Mouse (Mus musculus): ENCODE measurements around the gene Glud1. TPM values are rescaled to one million over a fixed set of nuclear protein-coding genes. Genes with fewer than 3 reads are reported as not detected.

Gene Glud1
- polyA plus RNA-seq, 1 experiment = 136 TPM

- TF ChIP-seq USF1 (IDR thresholded peaks at IDR 0.05; ENCODE audit: low read depth) (no peak), MYOD1 (IDR thresholded peaks at IDR 0.05; ENCODE audit: control insufficient read depth, insufficient read length, low read depth) (no peak), CTCF (IDR thresholded peaks at IDR 0.05; ENCODE audit: control insufficient read depth, insufficient read depth, insufficient read length) (no peak), MYOG (IDR thresholded peaks at IDR 0.05; ENCODE audit: control insufficient read depth, extremely low read depth, insufficient read length) (no peak), FOSL1 (IDR thresholded peaks at IDR 0.05; ENCODE audit: insufficient read depth, low read length, poor library complexity, severe bottlenecking) (no peak), CEBPB (IDR thresholded peaks at IDR 0.05; ENCODE audit: low read depth) (no peak), MAX (IDR thresholded peaks at IDR 0.05) (no peak)
- peaks cover 87% of the 10 kb centered on the region for H3K79me2 ChIP-seq (ENCODE audit: control insufficient read depth, insufficient read depth)
- no peak overlapping the region for H3ac ChIP-seq (ENCODE audit: control insufficient read depth, insufficient read length, low read depth)
- no peaks in the 10 kb centered on the region for H3K27me3 ChIP-seq (ENCODE audit: control insufficient read depth, insufficient read depth, insufficient read length)
- H3K4me3 ChIP-seq (ENCODE audit: insufficient read depth, poor library complexity, severe bottlenecking) = no peak overlapping the region
- peaks cover 68% of the 10 kb centered on the region for H3K79me3 ChIP-seq (ENCODE audit: low read depth)
- H3K36me3 ChIP-seq (ENCODE audit: control insufficient read depth, insufficient read depth) = peaks cover 59% of the 10 kb centered on the region
These were observed 7.6 kb downstream of the Glud1 start for GRCm38 (mm10) chr14:34318113-34318512.

- H3K4me3 ChIP-seq (ENCODE audit: insufficient read depth, poor library complexity, severe bottlenecking) = no peak overlapping the region
- peaks cover 40% of the 10 kb centered on the region for H3K79me2 ChIP-seq (ENCODE audit: control insufficient read depth, insufficient read depth)
- H3K27me3 ChIP-seq (ENCODE audit: control insufficient read depth, insufficient read depth, insufficient read length) = no peaks in the 10 kb centered on the region
- TF ChIP-seq CEBPB (IDR thresholded peaks at IDR 0.05; ENCODE audit: low read depth) (no peak), CTCF (IDR thresholded peaks at IDR 0.05; ENCODE audit: control insufficient read depth, insufficient read depth, insufficient read length) (no peak), MAX (IDR thresholded peaks at IDR 0.05) (no peak), FOSL1 (IDR thresholded peaks at IDR 0.05; ENCODE audit: insufficient read depth, low read length, poor library complexity, severe bottlenecking) (no peak)
- H3K36me3 ChIP-seq (ENCODE audit: control insufficient read depth, insufficient read depth) = peaks cover 83% of the 10 kb centered on the region
- no peak overlapping the region for H3ac ChIP-seq (ENCODE audit: control insufficient read depth, insufficient read length, low read depth)
- peaks cover 17% of the 10 kb centered on the region for H3K79me3 ChIP-seq (ENCODE audit: low read depth)
These were observed 13.1 kb downstream of the Glud1 start for GRCm38 (mm10) chr14:34323576-34324085.

GRCm38 (mm10) chr14:34326606-34327005 is 16.1 kb downstream of the Glud1 start:
- Histone ChIP-seq H3K27me3 (ENCODE audit: control insufficient read depth, insufficient read depth, insufficient read length) (no peaks in the 10 kb centered on the region), H3K79me3 (ENCODE audit: low read depth) (peaks cover 2% of the 10 kb centered on the region), H3K36me3 (ENCODE audit: control insufficient read depth, insufficient read depth) (peaks cover 82% of the 10 kb centered on the region), H3ac (ENCODE audit: control insufficient read depth, insufficient read length, low read depth) (no peak overlapping the region), H3K4me3 (ENCODE audit: insufficient read depth, poor library complexity, severe bottlenecking) (no peak overlapping the region), H3K79me2 (ENCODE audit: control insufficient read depth, insufficient read depth) (peaks cover 10% of the 10 kb centered on the region)
- TF ChIP-seq FOSL1 (IDR thresholded peaks at IDR 0.05; ENCODE audit: insufficient read depth, low read length, poor library complexity, severe bottlenecking) = no peak
- no peak for TF ChIP-seq MYOG (IDR thresholded peaks at IDR 0.05; ENCODE audit: control insufficient read depth, extremely low read depth, insufficient read length)
- TF ChIP-seq MAX (IDR thresholded peaks at IDR 0.05) = no peak
- no peak for TF ChIP-seq USF1 (IDR thresholded peaks at IDR 0.05; ENCODE audit: low read depth)
- no peak for TF ChIP-seq CEBPB (IDR thresholded peaks at IDR 0.05; ENCODE audit: low read depth)
- TF ChIP-seq MYOD1 (IDR thresholded peaks at IDR 0.05; ENCODE audit: control insufficient read depth, insufficient read length, low read depth) = no peak
- TF ChIP-seq CTCF (IDR thresholded peaks at IDR 0.05; ENCODE audit: control insufficient read depth, insufficient read depth, insufficient read length) = no peak

GRCm38 (mm10) chr14:34327618-34328017 is 17.1 kb downstream of the Glud1 start:
- no peak overlapping the region for H3K4me3 ChIP-seq (ENCODE audit: insufficient read depth, poor library complexity, severe bottlenecking)
- peaks cover 2% of the 10 kb centered on the region for H3K79me3 ChIP-seq (ENCODE audit: low read depth)
- no peaks in the 10 kb centered on the region for H3K27me3 ChIP-seq (ENCODE audit: control insufficient read depth, insufficient read depth, insufficient read length)
- peaks cover 89% of the 10 kb centered on the region for H3K36me3 ChIP-seq (ENCODE audit: control insufficient read depth, insufficient read depth)
- H3K79me2 ChIP-seq (ENCODE audit: control insufficient read depth, insufficient read depth) = peaks cover 8% of the 10 kb centered on the region
- TF ChIP-seq FOSL1 (IDR thresholded peaks at IDR 0.05; ENCODE audit: insufficient read depth, low read length, poor library complexity, severe bottlenecking) (no peak), USF1 (IDR thresholded peaks at IDR 0.05; ENCODE audit: low read depth) (no peak), CTCF (IDR thresholded peaks at IDR 0.05; ENCODE audit: control insufficient read depth, insufficient read depth, insufficient read length) (no peak), MYOD1 (IDR thresholded peaks at IDR 0.05; ENCODE audit: control insufficient read depth, insufficient read length, low read depth) (no peak), MYOG (IDR thresholded peaks at IDR 0.05; ENCODE audit: control insufficient read depth, extremely low read depth, insufficient read length) (no peak), MAX (IDR thresholded peaks at IDR 0.05) (no peak), CEBPB (IDR thresholded peaks at IDR 0.05; ENCODE audit: low read depth) (no peak)
- H3ac ChIP-seq (ENCODE audit: control insufficient read depth, insufficient read length, low read depth) = no peak overlapping the region

GRCm38 (mm10) chr14:34330657-34331158 is 20.2 kb downstream of the Glud1 start:
- no peak overlapping the region for H3ac ChIP-seq (ENCODE audit: control insufficient read depth, insufficient read length, low read depth)
- H3K79me2 ChIP-seq (ENCODE audit: control insufficient read depth, insufficient read depth) = no peaks in the 10 kb centered on the region
- TF ChIP-seq CEBPB (IDR thresholded peaks at IDR 0.05; ENCODE audit: low read depth) = no peak
- no peak for TF ChIP-seq CTCF (IDR thresholded peaks at IDR 0.05; ENCODE audit: control insufficient read depth, insufficient read depth, insufficient read length)
- no peak for TF ChIP-seq MYOD1 (IDR thresholded peaks at IDR 0.05; ENCODE audit: control insufficient read depth, insufficient read length, low read depth)
- TF ChIP-seq FOSL1 (IDR thresholded peaks at IDR 0.05; ENCODE audit: insufficient read depth, low read length, poor library complexity, severe bottlenecking) = no peak
- no peak for TF ChIP-seq USF1 (IDR thresholded peaks at IDR 0.05; ENCODE audit: low read depth)
- no peak for TF ChIP-seq MYOG (IDR thresholded peaks at IDR 0.05; ENCODE audit: control insufficient read depth, extremely low read depth, insufficient read length)
- TF ChIP-seq MAX (IDR thresholded peaks at IDR 0.05) = no peak
- peaks cover 2% of the 10 kb centered on the region for H3K79me3 ChIP-seq (ENCODE audit: low read depth)
- H3K4me3 ChIP-seq (ENCODE audit: insufficient read depth, poor library complexity, severe bottlenecking) = no peak overlapping the region
- H3K36me3 ChIP-seq (ENCODE audit: control insufficient read depth, insufficient read depth) = peaks cover 94% of the 10 kb centered on the region
- H3K27me3 ChIP-seq (ENCODE audit: control insufficient read depth, insufficient read depth, insufficient read length) = no peaks in the 10 kb centered on the region

GRCm38 (mm10) chr14:34331886-34332285 is 21.4 kb downstream of the Glud1 start:
- Histone ChIP-seq H3K4me3 (ENCODE audit: insufficient read depth, poor library complexity, severe bottlenecking) (no peak overlapping the region), H3K79me2 (ENCODE audit: control insufficient read depth, insufficient read depth) (no peaks in the 10 kb centered on the region), H3K27me3 (ENCODE audit: control insufficient read depth, insufficient read depth, insufficient read length) (no peaks in the 10 kb centered on the region), H3K36me3 (ENCODE audit: control insufficient read depth, insufficient read depth) (peaks cover 94% of the 10 kb centered on the region), H3K79me3 (ENCODE audit: low read depth) (peaks cover 2% of the 10 kb centered on the region), H3ac (ENCODE audit: control insufficient read depth, insufficient read length, low read depth) (no peak overlapping the region)
- TF ChIP-seq USF1 (IDR thresholded peaks at IDR 0.05; ENCODE audit: low read depth) = no peak
- TF ChIP-seq CTCF (IDR thresholded peaks at IDR 0.05; ENCODE audit: control insufficient read depth, insufficient read depth, insufficient read length) = no peak
- no peak for TF ChIP-seq FOSL1 (IDR thresholded peaks at IDR 0.05; ENCODE audit: insufficient read depth, low read length, poor library complexity, severe bottlenecking)
- no peak for TF ChIP-seq MYOG (IDR thresholded peaks at IDR 0.05; ENCODE audit: control insufficient read depth, extremely low read depth, insufficient read length)
- TF ChIP-seq MYOD1 (IDR thresholded peaks at IDR 0.05; ENCODE audit: control insufficient read depth, insufficient read length, low read depth) = no peak
- TF ChIP-seq CEBPB (IDR thresholded peaks at IDR 0.05; ENCODE audit: low read depth) = no peak
